Mouse (Mus musculus): Measurements from ENCODE around the gene Scn4a. TPM values are rescaled to one million over a fixed set of nuclear protein-coding genes. Genes with fewer than 3 reads are reported as not detected.

Scn4a gene
- polyA plus RNA-seq, 1 experiment = not detected

DNA sequence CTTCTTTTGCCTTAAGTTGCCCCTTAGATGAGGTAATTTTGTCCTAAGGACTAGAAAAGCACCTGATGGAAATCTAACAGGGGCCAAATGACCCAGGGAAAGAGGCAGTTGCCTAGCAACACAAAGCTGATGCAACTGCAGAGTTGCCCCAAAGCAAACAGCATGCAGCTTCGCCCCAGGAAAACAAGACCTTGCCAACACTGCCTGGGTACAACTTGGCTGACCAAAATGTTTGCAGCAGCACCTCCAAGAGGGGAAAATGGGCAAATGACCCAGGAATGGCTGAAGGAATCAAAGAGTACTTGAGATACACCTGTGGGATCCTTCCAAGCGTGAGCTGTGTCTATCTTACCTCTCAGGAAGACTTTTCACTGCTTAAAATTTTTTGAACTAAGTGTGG, 61.2 kb downstream of the Scn4a start:
- H3K27ac ChIP-seq (ENCODE audit: insufficient read depth, low read depth, low read length) = no peak overlapping the region
- TF ChIP-seq POLR2A (IDR thresholded peaks at IDR 0.05; ENCODE audit: insufficient read depth, low read depth, low read length) = no peak
- TF ChIP-seq CTCF (IDR thresholded peaks at IDR 0.05; ENCODE audit: insufficient read depth, low read depth, low read length) = no peak
- H3K4me1 ChIP-seq (ENCODE audit: control insufficient read depth, insufficient read depth, low read length) = 0 out of 2 replicates have a peak, but pooled peaks cover under 1% of the 10 kb centered on the region
- no peak overlapping the region for H3K4me3 ChIP-seq (ENCODE audit: insufficient read depth, low read depth, low read length)
- 74% methylated on average over 2 of the region's 2 CpGs for WGBS

DNA sequence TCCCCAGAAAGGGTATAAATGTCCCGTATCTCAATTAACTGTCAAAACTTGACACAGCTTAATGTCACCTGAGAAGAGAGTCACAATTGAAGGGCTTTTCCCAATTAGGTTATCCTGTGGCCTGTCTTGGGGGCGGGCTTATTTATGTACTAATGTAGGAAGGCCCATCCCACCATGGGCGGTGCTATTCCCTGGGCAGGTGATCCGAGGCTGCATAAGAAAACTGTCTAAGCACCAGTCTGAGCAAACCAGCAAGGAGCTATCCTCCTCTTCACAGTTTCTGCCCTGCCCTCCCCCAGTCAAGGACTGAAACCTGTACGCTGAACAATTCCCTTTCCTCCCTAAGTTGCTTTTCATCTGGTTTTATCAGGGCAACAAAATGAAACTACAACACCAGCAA, 62.7 kb downstream of the Scn4a start:
- Histone ChIP-seq H3K4me1 (ENCODE audit: control insufficient read depth, insufficient read depth, low read length) (0 out of 2 replicates have a peak, but pooled peaks cover 4% of the 10 kb centered on the region), H3K4me3 (ENCODE audit: insufficient read depth, low read depth, low read length) (no peak overlapping the region), H3K27ac (ENCODE audit: insufficient read depth, low read depth, low read length) (no peak overlapping the region)
- WGBS = 96% methylated on average over 5 of the region's 5 CpGs
- TF ChIP-seq CTCF (IDR thresholded peaks at IDR 0.05; ENCODE audit: insufficient read depth, low read depth, low read length) (no peak), POLR2A (IDR thresholded peaks at IDR 0.05; ENCODE audit: insufficient read depth, low read depth, low read length) (no peak)

DNA sequence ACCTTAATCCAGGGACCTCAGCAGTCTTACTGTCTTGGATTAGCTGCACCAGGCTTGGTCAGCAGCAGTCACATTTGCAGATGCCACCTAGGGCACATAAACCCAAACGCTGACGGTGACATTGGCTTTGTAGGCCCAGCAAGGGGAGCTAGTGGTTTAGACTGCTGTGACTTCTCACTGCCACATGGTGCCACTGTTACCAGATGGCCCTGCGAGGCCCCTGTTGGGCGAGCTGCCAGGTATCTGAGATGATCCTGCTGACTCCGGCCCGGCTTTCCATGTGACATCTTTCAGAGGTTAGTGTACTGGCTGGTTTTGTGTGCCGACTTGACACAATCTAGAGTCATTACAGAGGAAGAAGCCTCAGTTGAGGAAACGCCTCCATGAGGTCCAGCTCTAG, 63.7 kb downstream of the Scn4a start:
- Histone ChIP-seq H3K27ac (ENCODE audit: insufficient read depth, low read depth, low read length) (no peak overlapping the region), H3K4me3 (ENCODE audit: insufficient read depth, low read depth, low read length) (no peak overlapping the region), H3K4me1 (ENCODE audit: control insufficient read depth, insufficient read depth, low read length) (0 out of 2 replicates have a peak, but pooled peaks cover 4% of the 10 kb centered on the region)
- 48% methylated on average over 8 of the region's 8 CpGs for WGBS
- TF ChIP-seq CTCF (IDR thresholded peaks at IDR 0.05; ENCODE audit: insufficient read depth, low read depth, low read length) (no peak), POLR2A (IDR thresholded peaks at IDR 0.05; ENCODE audit: insufficient read depth, low read depth, low read length) (no peak)

DNA sequence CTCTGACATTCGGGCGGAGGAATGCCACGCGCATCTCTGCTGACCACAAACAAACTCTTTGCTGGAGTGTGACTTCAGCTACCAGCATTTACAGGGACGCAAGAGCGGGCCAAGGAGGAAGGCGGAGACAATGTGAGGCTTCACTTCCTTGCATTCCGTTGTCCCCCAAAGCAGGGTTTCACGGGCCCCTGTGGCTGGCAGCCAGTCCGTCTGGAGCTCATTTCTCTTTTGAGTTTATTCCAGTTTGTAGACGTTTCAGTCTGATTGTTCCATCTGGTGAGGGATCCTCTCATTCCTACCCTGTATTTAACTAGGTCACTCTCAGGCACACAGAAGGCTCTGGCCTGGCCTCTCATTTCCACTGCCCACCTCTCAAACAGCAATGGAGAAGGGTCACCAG, 66.1 kb downstream of the Scn4a start:
- WGBS = 57% methylated on average over 11 of the region's 11 CpGs
- TF ChIP-seq CTCF (IDR thresholded peaks at IDR 0.05; ENCODE audit: insufficient read depth, low read depth, low read length) = no peak
- no peak for TF ChIP-seq POLR2A (IDR thresholded peaks at IDR 0.05; ENCODE audit: insufficient read depth, low read depth, low read length)
- Histone ChIP-seq H3K27ac (ENCODE audit: insufficient read depth, low read depth, low read length) (no peak overlapping the region), H3K4me1 (ENCODE audit: control insufficient read depth, insufficient read depth, low read length) (0 out of 2 replicates have a peak, but pooled peaks cover 4% of the 10 kb centered on the region), H3K4me3 (ENCODE audit: insufficient read depth, low read depth, low read length) (no peak overlapping the region)

DNA sequence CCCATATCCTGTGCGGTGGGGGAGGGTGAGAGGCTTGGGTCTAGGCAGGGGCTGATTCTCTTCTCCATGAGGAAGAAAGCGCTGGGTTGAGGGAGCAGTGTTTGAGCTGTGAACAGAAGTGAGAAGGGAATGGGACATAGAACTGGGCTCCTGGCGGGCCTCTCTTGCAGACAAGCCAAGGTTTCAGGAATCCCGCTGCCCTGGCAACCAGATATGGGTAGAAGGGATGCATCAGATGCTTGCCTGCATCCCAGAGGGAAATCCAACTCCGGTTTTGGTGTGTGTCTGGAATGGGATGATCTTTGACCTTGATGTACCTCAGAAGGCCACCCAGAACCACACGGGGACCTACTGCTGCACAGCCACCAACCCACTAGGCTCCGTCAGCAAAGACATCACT, 66.9 kb downstream of the Scn4a start:
- Histone ChIP-seq H3K27ac (ENCODE audit: insufficient read depth, low read depth, low read length) (no peak overlapping the region), H3K4me1 (ENCODE audit: control insufficient read depth, insufficient read depth, low read length) (0 out of 2 replicates have a peak, but pooled peaks cover 4% of the 10 kb centered on the region), H3K4me3 (ENCODE audit: insufficient read depth, low read depth, low read length) (no peak overlapping the region)
- TF ChIP-seq CTCF (IDR thresholded peaks at IDR 0.05; ENCODE audit: insufficient read depth, low read depth, low read length) (no peak), POLR2A (IDR thresholded peaks at IDR 0.05; ENCODE audit: insufficient read depth, low read depth, low read length) (no peak)
- WGBS = 94% methylated on average over 7 of the region's 7 CpGs

DNA sequence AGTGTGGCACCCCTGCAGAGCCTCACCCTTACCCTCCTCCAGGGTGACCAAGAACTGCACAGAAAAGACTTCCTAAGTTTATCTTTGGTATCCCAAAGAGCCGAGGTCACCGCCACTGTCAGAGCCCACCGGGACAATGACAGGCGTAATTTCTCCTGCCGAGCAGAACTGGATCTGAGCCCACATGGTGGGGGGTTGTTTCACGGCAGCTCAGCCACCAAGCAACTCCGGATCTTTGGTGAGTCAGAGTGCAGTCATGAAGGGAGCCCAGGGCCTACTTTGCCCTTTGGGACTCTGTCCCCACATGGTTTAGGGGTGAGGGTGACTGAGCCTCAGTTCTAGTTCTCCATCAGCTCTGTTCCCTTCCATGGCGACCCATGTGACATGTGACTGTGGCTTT, 69.0 kb downstream of the Scn4a start:
- WGBS = 42% methylated on average over 8 of the region's 8 CpGs
- H3K27ac ChIP-seq (ENCODE audit: insufficient read depth, low read depth, low read length) = no peak overlapping the region
- no peak overlapping the region for H3K4me3 ChIP-seq (ENCODE audit: insufficient read depth, low read depth, low read length)
- 0 out of 2 replicates have a peak, but pooled peaks cover 4% of the 10 kb centered on the region for H3K4me1 ChIP-seq (ENCODE audit: control insufficient read depth, insufficient read depth, low read length)
- no peak for TF ChIP-seq POLR2A (IDR thresholded peaks at IDR 0.05; ENCODE audit: insufficient read depth, low read depth, low read length)
- no peak for TF ChIP-seq CTCF (IDR thresholded peaks at IDR 0.05; ENCODE audit: insufficient read depth, low read depth, low read length)

DNA sequence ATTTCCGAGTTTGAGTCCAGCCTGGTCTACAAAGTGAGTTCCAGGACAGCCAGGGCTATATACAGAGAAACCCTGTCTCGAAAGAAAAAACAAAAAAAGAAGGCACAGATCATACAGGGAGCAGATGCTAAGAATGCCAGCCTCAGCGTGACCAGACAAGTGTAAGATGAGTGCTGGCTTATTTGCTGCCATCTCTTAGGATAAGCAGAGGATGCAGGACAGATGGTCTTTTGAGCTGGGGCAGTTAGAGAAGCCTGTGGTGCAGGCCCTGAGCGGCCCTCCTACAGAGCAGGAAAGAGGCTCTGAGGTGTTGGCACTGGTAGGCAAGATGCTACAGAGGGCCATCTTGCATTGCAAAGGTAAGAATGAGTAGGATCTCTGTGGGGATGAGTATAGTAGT, 69.7 kb downstream of the Scn4a start:
- Histone ChIP-seq H3K4me1 (ENCODE audit: control insufficient read depth, insufficient read depth, low read length) (0 out of 2 replicates have a peak, but pooled peaks cover 4% of the 10 kb centered on the region), H3K27ac (ENCODE audit: insufficient read depth, low read depth, low read length) (no peak overlapping the region), H3K4me3 (ENCODE audit: insufficient read depth, low read depth, low read length) (no peak overlapping the region)
- WGBS = 86% methylated on average over 4 of the region's 4 CpGs
- TF ChIP-seq CTCF (IDR thresholded peaks at IDR 0.05; ENCODE audit: insufficient read depth, low read depth, low read length) (no peak), POLR2A (IDR thresholded peaks at IDR 0.05; ENCODE audit: insufficient read depth, low read depth, low read length) (no peak)

DNA sequence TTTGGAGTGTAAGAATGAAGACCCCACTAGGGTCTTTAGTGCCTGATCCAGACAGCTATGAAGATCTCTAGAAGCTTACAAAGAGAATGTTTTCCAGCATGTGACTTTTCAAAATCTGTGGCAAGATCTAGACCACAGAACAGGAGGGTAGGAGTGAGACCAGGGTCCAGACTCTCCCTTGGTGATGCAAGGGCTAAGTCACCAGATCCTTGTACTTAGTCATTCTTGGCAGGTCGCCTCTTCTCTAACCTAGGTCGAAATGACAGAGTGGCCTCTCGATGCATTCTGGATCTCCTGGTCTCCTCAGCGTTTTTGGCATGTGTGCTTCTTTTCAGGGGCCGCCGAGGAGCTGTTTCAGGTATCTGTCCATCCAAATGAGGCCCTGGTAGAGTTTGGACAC, 70.6 kb downstream of the Scn4a start:
- Histone ChIP-seq H3K4me1 (ENCODE audit: control insufficient read depth, insufficient read depth, low read length) (0 out of 2 replicates have a peak, but pooled peaks cover 4% of the 10 kb centered on the region), H3K27ac (ENCODE audit: insufficient read depth, low read depth, low read length) (no peak overlapping the region), H3K4me3 (ENCODE audit: insufficient read depth, low read depth, low read length) (no peak overlapping the region)
- 88% methylated on average over 6 of the region's 6 CpGs for WGBS
- TF ChIP-seq CTCF (IDR thresholded peaks at IDR 0.05; ENCODE audit: insufficient read depth, low read depth, low read length) (no peak), POLR2A (IDR thresholded peaks at IDR 0.05; ENCODE audit: insufficient read depth, low read depth, low read length) (no peak)

DNA sequence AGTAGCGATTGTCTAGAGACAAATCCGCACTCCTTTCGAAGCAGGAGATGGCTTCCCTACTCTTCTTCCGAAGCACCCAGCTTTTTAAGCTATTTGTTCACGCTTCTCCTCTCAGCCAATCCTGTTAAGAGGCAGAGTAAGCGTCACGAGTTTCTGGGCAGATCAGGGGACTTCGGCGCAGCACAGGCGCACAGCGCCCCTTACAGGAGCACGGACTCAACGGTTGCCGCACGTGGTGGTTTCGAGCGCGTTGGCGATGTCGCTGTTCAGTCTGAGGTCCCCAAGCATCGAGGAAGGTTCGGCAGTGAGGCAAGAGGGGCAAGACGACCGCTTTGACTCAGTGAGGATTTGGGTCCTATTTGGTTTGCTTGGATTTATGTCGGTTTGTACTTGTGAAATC, 76.6 kb downstream of the Scn4a start, which contains the start of gene Tcam1:
Tcam1 (plus strand) TSS at position 219 of the 400 bp plus-strand sequence.
- TF ChIP-seq CTCF (IDR thresholded peaks at IDR 0.05; ENCODE audit: insufficient read depth, low read depth, low read length) = peak; percentile 59
- TF ChIP-seq POLR2A (IDR thresholded peaks at IDR 0.05; ENCODE audit: insufficient read depth, low read depth, low read length) = no peak
- Histone ChIP-seq H3K4me1 (ENCODE audit: control insufficient read depth, insufficient read depth, low read length) (peaks cover 4% of the 10 kb centered on the region), H3K27ac (ENCODE audit: insufficient read depth, low read depth, low read length) (no peak within 1 kb of the TSS), H3K4me3 (ENCODE audit: insufficient read depth, low read depth, low read length) (no peak within 1 kb of the TSS)
- WGBS = 5% methylated on average over 25 of the region's 25 CpGs

All from olfactory bulb, adult 2 months (tissue).